Mouse (Mus musculus) left cerebral cortex, postnatal 36 days (tissue): ENCODE data around the gene Pcgf5. TPM values are rescaled to one million over a fixed set of nuclear protein-coding genes. Genes with fewer than 3 reads are reported as not detected.
"Not testable (repeated sequence)": the region's sequence is repeated elsewhere in the genome, so short reads cannot be mapped to it uniquely, and the experiment has no call there.

ENCODE experiments used
- DNase-seq, 2 experiments: peaks; one replicate each; pipeline ENCODE4 v3.0.0; 2021 to 2022; ENCODE audit warnings: low spot score in 2 of 2, mixed read lengths in 1 of 2
- intact Hi-C: fragments of 180-260 bp; cut with DNase I; formaldehyde crosslinking; loops from one replicate; pipeline ENCODE4 v1.15.1; 2025
- total RNA-seq, 2 experiments: library from RNA; stranded (reverse); gene quantifications; 2 replicates each; pipeline ENCODE4 v1.2.3; 2021

Gene Pcgf5
- total RNA-seq, 2 experiments from 2014 or later: 20.9 to 25.9 TPM

DNA sequence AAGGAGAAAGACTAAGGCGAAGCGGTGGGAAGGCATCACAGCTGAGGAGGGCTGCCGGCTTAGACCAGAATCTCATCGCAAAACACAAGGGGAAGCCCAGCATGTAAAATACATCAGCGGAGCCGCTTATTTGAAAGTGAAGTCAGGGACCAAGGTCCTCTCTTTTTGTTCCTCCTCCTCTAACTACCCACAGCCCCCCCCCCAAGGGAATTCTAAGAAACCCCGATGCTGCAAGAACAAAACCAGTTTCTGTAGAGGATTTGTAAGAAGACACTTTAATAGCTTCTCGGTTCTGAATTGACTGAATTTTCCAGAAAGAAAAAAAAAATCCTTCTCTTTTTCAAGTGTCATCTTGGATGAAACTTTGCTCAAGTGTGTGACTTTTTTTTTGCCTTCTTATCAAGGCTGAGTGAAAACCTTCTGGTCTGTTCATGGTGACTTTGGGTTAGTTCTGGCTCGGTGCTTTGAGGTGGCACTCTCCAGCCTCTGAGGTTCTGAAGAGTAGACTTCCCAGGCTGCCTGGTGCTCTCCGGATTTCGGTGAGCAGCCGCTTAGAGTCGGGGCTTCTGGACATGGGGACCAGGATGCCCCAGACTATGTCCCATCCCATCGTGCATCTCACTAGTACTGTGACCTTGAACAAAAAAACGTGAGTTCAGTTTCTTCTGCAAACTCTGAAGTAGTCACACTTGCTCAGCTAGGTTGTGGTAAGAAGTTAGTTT lies 30.6 kb downstream of the Pcgf5 start:
- intact Hi-C loops: no loop called here
- no peak for DNase-seq

DNA sequence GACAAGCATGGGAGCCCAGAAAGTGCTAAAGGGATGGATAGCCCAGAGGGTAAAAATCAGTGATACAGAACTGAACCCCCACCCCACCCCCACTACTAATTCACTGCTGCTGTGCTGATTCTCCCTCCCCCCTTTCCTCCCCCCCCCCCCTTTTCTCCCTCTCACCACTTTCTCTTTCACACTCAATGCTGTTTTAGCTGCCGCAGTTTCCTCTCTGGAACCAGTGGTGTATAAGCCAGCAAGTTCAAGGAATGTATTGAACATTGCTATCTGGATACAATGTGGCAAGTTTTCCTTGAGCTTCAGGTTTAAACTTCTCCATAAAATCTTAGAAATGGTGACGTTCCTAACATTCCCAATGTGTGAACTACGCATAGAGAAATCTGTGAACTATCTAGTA lies 34.8 kb downstream of the Pcgf5 start:
- DNase-seq: no peak
- intact Hi-C loops: no loop called here

DNA sequence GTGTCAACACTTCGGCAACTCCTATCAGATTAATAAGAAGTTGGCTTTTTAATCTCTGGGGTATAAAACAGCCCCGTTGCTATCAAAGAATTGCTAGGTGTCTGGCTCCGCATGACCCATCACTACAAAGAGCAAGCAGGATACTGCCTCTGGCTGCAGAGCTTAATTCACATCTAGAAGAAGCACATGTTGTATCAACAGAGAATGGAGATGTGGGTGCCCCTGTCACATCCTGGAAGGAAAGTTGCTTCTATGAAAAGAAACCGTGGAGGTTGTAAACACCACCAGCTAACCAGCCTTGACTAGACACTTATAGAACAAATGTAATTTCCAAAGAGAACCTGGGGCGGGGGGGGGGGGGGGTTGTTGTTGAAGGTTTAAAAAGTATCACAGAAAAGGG lies 35.9 kb downstream of the Pcgf5 start:
- intact Hi-C loops: no loop called here
- no peak for DNase-seq

DNA sequence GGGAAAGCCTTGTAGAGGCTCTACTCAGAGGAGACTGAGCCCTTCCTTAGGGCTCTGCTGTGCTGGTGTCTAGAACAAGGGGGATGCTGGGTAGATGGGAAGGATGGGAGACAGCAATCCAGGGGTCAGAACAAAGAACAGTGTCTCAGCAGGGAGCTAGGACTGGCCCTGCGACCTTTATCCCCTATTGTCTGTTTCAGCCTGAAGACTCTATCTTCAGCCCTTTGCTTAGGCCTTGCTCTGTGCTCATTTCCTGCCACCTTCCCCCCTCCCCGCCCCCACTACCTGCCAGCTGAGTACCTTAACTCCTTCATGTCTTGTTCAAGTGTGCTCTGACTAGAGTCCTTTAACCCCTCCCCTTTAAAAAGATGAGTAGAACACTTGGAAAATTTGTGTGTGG lies 36.3 kb downstream of the Pcgf5 start:
- intact Hi-C loops: no loop called here
- DNase-seq: no peak

DNA sequence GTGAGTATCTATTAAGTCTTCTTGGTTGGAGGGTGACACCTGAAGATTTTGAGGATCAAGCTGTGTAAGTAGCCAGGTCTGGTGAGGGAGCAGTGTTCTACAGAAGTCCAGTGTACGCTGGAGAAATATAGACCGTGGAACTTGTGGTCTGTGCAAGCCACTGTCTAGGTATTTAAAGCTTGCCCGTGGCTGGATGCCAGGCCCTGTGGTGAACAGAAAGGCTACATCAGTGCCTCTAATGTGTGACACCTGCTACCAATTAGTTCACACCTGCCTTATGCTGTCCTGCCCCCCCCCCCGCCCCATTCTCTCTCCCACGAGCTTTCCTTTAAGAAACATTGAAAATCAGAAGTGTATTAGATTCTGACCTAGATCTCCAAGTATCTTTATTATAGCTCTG lies 40.4 kb downstream of the Pcgf5 start:
- no peak for DNase-seq
- intact Hi-C loops: no loop called here

DNA sequence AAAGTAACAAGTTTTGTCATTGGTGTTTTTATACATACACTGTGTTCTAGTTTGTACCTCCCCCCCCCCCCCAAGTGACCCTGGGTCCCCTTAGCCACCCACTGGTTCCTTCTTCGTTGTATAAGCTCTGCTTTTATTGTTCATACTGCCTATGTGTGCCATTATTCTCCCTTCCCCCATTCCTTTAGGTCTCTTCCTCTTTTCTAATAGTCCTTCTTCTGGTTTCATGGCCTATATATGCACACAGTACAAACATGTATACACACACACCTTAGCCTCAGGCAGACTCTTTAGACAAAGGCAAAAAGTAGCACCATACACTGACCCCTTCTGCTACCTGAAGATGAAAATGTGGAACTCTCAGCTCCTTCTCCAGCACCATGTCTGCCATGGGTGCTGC lies 42.6 kb downstream of the Pcgf5 start:
- intact Hi-C loops: no loop called here
- no peak for DNase-seq

DNA sequence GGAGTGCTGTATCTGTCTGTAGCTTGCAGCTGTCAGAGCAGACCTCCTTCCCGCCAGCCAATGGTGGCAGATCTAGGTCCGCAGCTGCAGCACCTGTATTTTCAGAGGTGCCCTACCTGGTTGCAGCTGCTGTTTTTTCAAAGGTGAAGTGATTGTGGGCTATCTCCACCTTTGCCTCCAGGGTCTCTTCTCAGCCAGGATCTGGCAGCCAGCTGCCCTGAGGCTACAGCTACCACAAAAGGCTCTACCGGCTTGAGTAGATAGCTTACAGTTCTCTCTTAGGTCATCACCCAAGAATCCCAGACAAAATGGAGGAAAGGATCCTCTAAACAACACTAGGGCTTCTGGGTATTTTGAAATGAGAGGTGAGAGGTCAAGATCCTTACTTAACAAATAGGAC lies 50.4 kb downstream of the Pcgf5 start:
- no peak for DNase-seq
- intact Hi-C loops: no loop called here

DNA sequence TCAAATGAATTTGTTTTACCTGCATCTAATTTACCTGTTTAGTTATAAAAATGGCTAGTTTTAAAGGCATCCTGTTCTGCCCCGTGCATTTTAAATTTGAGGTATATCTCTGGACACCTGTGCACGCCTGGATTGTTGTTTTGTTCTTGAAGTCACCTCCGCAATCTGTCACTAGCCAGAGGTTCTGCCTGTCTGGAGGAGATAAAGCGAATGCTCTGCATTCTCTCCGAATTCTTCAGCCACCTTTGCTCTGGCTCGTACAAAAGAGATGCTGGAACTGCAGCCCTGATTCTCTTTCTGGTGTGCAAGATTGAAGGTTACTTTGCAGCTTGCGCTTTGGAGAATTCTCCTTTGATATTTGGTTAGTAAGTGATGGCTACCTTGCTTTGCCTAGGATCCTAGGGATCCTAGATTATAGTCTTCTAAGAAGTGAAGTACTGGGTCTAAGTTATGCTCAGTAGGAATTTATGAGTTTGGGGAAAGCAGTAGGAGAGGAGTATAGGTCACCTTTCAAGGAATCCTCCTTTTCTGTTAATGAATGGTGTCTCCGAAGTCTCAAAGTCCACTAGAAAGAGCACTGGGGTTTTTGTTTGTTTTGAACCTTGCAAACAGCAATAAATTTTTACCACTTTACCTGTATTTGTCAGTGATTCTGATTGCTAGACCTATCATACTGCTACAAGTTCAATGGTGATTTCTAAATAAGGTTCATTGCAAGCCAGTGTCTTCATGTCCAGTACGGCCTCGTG lies 60.4 kb downstream of the Pcgf5 start:
- intact Hi-C loops: loop anchor here (5.0 kb wide), 1 partner anchor 61 kb away; the partner anchor contains the start of gene Pcgf5

DNA sequence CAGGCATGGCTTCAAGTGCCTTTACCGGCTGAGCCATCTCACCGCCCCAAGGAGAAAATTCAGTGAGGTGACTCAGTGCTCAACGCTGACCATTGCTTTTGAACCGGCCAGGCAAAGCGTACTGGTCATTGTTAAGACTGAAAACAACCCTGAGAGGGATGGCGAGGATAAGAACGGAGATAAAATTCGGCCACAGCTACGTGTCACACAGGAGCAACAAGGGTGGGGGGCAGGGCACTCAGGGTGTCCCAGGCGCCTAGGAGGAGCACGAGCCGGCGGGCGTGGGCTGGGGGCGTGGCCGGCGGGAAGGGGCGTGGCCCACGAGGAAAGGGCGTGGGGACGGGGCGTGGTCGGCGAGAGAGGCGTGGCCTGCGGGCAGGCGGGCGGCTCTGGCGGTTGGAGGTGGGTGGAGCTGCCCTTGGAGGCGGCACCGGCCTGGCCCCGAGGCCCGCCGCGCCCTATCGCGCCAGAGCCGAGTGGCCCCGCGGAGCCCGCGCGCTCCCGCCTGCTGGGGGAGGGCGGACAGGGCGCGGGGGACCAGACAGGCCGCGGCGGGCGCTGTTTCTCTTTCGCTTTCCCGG lies 61.3 kb downstream of the Pcgf5 start:
- peak; percentile 88 to 89 for DNase-seq
- intact Hi-C loops: loop anchor here (5.0 kb wide), 1 partner anchor 62 kb away; the partner anchor contains the start of gene Pcgf5

More for the DNA sequence above, 60.4 kb downstream of the Pcgf5 start:
- DNase-seq: no peak

DNA sequence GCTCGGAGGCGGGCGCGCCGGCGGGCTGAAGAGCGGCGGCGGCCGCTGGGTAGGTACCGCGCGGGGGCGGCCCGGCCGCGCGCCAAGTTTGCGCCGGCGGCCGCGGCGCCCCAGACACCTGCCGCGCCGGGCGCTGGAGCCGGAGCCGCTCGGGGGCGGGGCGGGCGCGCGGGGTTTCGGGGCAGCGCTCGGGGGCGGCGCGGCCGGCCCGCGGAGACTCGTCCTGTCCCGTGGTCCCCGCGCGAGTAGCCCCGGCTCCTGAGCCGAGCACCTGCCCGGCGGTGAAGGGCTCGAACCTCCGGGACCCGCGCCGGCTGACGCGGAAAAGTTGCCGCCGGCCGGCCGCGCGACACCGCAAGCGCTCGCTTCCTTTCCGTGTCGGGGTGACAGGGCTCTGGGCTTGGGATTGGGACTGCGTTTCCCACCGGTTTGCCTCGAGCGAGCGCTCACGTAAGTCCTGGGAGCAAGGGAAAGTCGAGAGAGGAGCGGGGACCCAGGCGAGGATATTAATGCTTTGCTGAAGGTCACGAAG lies 61.8 kb downstream of the Pcgf5 start:
- DNase-seq: peak in 1 of 2 experiments; percentile 37
- intact Hi-C loops: loop anchor here (5.0 kb wide), 1 partner anchor 63 kb away; the partner anchor contains the start of gene Pcgf5

DNA sequence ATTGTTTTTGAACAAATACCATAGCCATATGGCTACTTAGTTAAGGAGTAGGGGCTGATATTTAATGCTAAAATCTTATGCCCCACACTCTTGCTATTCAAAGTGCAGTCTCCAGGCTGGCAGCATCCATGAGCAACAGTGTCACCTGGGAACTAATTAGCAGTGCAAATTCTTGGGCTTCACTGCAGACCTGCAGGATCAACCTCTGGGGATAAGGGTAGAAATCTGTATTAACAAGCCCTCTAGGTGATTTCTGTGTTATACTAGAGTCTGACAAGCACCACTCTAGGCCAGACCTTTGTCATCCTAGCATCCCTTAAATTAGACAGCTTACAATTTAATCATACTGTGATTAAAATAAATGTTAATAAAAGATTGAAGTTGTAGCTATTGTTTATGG lies 71.8 kb downstream of the Pcgf5 start:
- no peak for DNase-seq
- intact Hi-C loops: no loop called here

DNA sequence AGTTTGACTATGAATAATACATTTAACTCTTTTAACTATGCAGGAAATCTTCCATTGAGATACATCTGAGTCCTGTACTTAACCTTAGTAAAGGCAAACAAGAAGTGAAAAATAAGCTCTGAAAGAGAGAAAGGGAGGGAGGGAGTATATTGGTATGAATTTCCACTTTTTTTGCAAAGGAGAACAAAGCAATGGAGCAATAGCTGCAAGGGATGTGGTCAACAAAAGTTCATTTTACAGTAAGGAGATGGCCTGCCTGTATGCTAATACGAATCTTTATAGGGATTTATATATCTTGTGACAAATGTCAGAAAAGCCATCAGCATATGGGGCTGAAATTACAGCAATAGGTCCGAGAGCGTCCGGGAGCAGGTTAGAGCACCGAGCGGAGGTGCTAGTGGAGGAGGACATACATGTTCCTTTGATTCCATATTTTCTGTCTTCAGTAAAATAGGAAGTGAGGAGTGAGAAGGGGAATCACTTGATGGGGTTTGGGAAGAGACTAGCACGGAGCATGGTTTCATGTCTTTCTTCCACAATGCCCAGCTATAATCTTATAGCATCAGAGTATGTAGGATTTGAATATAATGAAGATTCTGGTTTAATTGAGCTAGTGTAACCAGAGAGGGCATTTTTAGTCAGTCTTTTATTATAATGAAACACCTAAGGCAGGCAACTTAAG lies 79.2 kb downstream of the Pcgf5 start:
- intact Hi-C loops: no loop called here
- no peak for DNase-seq

DNA sequence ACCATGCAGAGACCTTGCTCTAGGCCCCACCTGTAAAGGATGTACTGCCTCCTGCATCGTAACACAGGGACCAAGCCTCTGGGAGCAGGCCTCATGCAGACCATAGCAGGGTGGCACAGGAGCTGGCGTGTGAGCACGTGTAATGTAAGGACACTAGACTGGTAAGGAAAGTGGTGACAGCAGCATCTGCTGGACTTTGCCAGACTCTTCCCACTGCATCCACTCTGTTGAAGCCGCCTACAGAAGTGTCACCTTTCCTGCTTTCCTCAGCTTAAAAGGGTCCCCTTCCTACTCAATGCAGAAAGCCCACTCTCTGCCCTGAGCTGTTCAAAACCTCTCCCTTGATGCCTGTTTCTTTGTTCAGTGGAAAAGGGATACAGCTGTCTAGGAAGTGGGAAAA lies 80.0 kb downstream of the Pcgf5 start:
- intact Hi-C loops: no loop called here
- DNase-seq: no peak

DNA sequence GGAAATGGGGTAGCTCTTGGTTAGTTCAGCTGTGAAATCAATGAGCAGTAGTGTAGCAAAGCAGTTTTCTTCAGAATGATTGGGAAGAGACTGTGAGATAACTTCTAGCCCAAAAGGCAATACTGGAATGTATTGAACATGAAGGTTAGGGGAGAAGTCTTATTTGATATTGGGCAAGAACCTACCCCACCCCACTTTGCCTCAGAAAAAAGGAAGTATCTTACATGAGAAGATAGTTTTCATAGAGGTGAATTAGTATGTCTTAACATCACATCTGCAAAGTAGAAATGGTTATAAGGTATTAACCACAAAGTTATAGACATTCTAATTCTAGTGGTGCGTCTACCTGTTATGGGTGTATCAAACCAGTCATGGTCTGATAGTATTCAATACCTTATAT lies 81.2 kb downstream of the Pcgf5 start:
- intact Hi-C loops: no loop called here
- no peak for DNase-seq

DNA sequence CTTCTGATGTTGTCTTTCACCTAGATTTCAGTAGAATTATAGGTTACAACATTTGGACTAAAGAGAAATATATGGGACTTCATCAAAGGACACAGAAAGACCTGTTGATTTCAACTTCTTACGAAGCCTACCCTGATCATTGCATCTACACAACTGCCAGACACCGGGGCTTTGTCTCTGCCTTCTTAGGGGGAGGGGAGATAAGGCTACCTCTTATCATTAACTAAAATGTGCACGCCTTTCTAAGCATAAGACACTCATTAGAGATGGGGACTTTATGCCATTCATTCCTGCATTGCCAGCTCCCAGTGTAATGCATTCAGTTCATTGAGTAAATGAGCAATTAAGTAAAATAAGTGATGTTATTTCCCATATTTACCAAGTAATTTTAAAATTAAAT lies 85.1 kb downstream of the Pcgf5 start:
- DNase-seq: no peak
- intact Hi-C loops: no loop called here

DNA sequence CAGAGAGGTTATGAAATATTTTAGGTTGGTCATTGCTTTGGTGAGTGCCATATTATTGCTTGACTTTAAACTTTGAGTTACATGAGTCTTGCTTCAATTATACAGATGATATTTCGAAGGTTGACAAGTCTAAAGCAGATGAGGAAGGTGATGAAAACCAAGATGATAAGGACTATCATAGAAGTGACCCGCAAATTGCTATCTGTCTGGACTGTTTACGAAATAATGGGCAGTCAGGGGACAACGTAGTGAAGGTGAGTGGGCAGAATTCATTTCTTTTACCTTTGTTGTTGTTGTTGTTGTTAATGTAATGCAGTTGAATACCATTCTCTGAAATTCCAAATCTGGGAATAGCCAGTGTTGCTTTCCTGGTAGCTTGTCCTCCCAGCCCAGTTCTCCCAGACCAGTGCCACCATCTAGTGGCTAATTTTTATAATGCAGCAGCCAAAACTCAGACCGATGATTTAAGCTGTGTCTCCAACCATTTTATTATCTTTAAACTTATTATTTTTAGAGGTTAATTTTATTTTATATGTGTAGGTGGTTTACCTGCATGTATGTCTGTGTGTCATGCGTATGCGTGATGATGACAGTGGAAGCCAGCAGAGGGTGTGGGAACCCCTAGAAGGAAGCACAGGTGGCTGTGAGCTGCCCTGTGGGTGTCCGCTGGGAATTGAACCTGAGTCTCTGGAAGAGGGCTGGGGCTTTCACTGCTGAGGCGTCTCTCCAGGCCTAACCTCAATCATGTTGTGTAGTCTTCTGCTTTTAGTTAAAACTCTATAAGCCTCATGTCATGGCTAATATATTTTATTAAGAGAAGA lies 92.0 kb downstream of the Pcgf5 start:
- intact Hi-C loops: loop anchor here (1.0 to 2.0 kb wide), 2 partner anchors 257 to 329 kb away; no protein-coding TSS in a partner anchor
- peak; percentile 23 to 24 for DNase-seq

DNA sequence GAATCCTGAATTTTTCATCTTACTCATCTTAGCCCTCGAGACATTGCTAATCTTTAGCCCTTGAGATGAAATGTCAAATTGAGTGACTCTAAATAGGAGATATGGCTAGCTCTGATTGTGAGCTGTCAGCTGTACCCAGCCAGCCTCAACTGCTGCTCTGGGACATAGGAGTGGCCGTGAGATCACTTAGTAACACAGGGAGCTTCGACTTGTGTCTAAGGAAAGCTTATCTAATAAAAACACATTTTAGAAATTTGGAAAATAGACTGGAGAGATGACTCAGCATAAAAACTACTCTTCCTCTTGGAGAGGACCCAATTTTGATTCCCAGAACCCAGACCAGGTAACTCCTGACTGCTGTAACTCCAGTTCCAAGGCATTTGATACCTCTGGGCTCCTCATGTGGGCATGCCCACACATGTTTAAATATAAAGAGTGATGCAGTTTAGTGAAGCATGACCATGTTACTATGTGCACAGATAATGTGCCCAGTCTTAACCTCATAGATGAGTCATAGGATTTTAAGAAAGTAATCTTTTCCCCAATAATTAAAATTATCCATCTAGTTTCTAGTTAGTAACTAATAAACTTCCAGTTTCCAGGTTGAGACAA lies 103.0 kb downstream of the Pcgf5 start:
- intact Hi-C loops: no loop called here
- DNase-seq: no peak

DNA sequence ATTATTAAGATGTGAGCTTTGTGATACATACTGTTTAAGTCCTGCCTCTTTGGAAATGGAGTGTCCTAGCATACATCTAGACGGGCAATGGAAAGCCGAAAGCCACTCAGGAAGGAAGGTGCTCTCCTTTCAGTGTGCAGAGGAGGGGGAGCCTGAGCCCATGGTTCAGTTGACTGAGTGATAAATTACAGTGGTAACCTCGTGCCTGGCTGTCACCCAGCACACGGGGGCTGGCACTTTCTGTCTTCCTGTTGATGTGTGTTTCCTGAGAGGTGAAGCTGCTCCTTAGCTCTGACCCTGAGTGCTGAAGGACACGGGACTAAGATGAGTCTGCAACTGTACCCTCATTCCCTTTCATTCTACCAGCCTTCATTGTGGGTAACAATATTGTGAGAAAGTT lies 103.6 kb downstream of the Pcgf5 start:
- DNase-seq: no peak
- intact Hi-C loops: no loop called here

DNA sequence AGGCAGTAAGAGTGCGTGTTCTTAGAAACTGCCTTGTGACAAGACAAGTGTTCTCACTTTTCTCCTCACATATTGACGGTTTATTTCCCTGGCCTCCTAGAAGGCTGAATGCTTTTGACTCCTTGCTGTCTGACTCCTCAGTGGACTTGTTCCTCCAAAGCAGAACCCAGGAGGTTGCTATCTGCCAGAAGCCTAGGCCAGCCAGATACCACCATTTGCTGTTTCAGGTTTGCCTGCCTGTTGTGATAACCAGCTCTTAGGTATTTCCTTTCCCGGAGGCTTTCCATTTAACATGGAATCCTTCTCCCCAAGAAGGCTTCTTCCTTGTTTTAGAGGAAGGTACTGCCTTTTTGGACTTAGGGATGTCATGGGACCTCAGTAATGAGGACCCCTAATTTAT lies 104.1 kb downstream of the Pcgf5 start:
- intact Hi-C loops, DNase-seq: not testable (repeated sequence)
